Mouse (Mus musculus) small intestine, adult 2 months (tissue): ENCODE measurements around the gene Mettl3.

ENCODE experiments used
- CTCF ChIP-seq: fragments of 200-500 bp; IDR thresholded peaks from 2 replicates; pipeline ENCODE4 v1.5.1; 2012; ENCODE audit warnings: low read depth, mild to moderate bottlenecking, control low read depth, inconsistent platforms, low read length, moderate library complexity, mixed read lengths; ENCODE audit not compliant: insufficient replicate concordance, insufficient read length; ENCODE audit errors: extremely low read depth
- POLR2A ChIP-seq: fragments of 200-500 bp; IDR thresholded peaks from 2 replicates; pipeline ENCODE4 v1.6.1; 2012; ENCODE audit warnings: low read depth, mild to moderate bottlenecking, control low read depth, inconsistent platforms, low read length, moderate library complexity

DNA sequence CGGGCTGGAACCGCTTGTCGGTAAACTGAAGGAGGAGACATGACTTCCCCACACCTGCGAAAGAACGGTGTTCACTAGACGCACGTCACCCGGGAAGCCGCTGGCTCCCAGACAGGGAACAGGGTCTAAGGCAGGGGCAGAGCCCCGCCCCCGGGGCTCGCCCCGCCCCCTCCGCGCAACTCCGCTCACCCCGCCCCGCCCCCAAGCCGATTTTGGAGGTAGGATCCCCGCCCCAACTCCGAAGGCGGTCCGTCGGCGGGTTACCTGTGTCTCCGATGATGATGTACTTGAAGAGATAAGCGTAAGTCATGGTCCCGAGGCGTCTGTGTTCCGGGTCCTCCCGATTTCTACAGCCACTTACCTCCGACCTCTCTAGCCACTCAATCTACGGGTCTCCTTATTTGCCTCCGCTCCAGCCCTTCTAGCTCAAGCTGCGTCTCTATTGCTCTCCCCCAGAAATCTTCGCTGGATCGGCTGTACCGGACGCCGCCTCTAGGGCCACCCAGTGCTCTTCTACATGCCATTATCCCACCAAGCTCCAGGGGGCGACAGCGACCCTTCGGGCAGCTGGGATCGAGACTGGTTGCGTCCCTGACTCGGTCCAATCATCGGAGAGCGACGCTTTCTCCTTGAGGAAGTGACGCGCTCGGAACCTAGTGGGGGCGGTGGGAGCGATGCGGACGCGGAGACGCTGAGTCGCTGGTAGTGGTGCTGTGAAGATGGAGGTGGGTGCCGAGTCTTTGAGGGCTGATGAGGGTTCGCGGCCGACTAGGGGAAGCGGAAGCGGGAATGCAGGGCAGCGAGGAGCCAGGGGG, 25.8 kb downstream of the Mettl3 start, which contains the start of the genes Tox4 and Rab2b:
- peak; percentile 71; the same call in 1 of the 2 replicates for TF ChIP-seq POLR2A
- peak; percentile 99 for TF ChIP-seq CTCF
